Mouse (Mus musculus): Measurements from ENCODE around the gene Prkcb. TPM values are rescaled to one million over a fixed set of nuclear protein-coding genes. Genes with fewer than 3 reads are reported as not detected.

The Prkcb gene
- total RNA-seq, 2 experiments from 2014 or later = 805 to 833 TPM

GRCm38 (mm10) chr7:122406625-122407024 lies 118.1 kb downstream of the Prkcb start:
- DNase-seq = no peak

DNA sequence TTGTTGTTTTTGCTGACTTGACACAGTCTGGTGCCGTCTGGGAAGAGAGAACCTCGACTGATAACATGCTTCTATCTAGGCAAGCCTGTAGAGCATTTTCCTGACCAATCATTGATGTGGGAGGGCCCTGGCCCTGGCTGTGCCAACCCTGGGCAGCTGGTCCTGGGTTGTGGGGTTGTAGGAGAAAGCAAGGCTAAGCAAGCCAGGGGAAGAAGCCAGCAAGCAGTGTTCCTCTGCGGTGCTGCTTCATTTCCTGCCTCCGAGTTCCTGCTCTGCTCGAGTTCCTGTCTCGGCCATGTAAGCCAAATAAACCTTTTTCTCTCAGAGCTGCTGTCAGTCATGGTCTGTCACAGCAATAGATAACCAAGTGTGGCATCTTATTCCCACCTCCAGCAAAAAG lies 121.4 kb downstream of the Prkcb start:
- DNase-seq = no peak

GRCm38 (mm10) chr7:122410873-122411272 lies 122.3 kb downstream of the Prkcb start:
- DNase-seq = no peak

DNA sequence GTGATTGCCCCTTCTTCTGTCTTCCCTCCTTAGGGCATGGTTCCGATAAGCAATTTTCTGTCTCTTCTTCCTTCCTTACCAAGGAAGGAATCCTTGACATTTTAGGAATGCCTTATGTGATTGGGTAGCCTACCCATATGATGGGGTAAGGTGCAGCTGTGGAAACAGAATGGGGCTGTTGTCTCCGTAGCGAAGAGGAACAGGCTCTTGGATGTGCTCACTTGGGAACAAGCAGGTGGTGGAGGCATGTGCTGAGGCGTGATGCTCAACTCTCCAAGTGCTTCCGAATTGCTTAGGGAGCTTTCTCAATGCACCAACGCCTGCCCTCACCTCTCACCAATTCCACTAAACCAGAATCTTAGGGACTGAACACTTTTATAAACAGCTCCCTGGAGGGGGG lies 124.7 kb downstream of the Prkcb start:
- no peak for DNase-seq

GRCm38 (mm10) chr7:122414146-122414545 lies 125.6 kb downstream of the Prkcb start:
- DNase-seq = no peak

DNA sequence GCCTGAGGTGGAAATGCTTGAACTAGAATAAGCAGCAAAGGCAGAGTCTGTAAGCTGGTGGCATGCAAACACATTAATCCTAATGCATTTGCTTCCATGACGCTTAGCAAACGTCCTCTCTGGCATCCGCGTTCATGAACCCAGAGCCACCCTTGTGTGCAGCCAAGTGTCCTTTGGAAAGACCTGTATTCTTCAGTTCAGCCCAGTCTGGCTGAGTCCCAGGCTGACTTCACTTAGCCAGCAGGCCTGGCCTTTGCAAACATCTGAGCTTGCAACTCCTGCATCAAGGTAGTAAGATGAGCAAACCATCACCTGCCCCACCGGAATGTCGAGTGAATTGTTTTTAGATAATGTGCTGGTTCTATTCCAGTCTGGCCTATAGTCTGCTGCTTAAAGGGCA lies 126.1 kb downstream of the Prkcb start:
- DNase-seq = no peak

GRCm38 (mm10) chr7:122415387-122415786 lies 126.8 kb downstream of the Prkcb start:
- no peak for DNase-seq

DNA sequence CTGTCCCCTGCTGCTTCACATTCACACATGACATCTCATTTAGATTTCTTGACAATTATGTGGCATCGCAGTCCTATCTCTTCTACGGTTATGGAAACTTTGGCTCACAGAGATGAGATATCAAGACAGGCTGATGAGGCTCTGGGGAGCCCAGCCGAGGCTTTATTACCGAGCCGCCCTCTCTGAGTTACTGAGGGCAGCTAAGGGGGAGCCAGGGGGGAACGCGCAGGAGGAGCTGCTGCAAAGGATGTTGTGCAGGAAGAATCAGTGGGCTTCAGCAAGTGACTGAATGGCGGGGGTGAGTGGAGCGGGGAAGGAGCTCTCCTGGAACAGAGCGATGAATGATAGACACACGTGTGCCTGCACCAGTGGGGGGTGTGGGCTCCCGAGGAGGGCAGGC lies 127.4 kb downstream of the Prkcb start:
- DNase-seq = no peak

GRCm38 (mm10) chr7:122418551-122418950 lies 130.0 kb downstream of the Prkcb start:
- no peak for DNase-seq

DNA sequence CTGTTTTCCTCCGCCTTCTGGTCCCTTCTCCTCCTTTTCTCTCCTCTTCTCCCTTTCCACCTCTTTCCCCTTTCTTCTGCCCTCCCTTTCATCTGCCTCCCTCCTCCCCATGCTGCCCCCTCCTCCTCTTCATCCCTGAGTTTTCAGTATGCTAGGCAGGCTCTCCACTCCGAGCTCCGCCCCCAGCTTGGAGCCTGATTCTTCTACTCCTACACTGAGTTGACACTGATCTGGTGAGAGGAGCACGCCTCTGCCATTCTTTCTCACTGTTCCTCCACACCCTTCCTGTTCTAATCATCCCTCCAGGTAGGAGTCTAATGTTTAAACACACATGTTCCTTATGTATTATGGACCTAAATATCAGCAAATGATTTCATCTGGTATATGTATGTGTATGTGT lies 135.3 kb downstream of the Prkcb start:
- no peak for DNase-seq

DNA sequence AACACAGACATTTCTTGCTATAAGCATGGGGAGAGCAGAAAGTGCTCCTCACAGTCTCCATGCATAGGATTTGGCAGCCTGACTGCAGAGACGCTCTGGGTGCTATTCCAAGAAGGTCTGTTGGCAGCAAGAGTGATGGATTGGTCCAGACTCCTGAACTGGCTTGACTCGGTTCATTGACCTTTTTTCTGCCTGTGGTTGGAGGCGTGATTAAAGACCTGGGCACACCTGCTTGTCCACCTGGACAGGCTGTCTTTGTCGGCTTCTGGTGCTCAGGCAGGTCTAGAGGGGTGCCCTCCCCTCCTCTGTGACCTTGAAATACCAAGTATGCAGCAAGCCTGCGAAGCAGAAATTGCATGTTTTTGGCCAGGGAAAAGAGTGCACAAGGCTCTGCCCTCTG lies 140.6 kb downstream of the Prkcb start:
- no peak for DNase-seq

DNA sequence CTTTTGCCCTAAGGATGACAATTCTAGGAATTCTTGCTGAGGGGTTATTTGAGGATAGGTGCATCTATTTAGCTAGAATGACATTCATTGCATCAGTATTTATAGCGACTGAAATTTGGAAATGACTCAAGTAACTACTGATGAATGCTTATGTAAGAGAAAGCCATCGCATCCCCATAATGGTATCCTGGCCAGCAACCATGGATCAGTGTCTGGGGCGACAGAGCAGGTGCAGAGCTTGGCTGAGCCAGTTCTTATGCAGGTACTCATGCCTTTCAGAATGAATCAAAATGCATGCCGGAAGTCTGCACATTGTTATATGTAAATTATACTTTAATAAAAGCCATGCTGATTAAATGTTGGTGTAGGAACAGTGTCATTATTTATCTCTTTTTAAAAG lies 143.8 kb downstream of the Prkcb start:
- no peak for DNase-seq

- DNase-seq = no peak
Observed at GRCm38 (mm10) chr7:122433377-122433776, 144.8 kb downstream of the Prkcb start.

- no peak for DNase-seq
Observed at GRCm38 (mm10) chr7:122434941-122435340, 146.4 kb downstream of the Prkcb start.

DNA sequence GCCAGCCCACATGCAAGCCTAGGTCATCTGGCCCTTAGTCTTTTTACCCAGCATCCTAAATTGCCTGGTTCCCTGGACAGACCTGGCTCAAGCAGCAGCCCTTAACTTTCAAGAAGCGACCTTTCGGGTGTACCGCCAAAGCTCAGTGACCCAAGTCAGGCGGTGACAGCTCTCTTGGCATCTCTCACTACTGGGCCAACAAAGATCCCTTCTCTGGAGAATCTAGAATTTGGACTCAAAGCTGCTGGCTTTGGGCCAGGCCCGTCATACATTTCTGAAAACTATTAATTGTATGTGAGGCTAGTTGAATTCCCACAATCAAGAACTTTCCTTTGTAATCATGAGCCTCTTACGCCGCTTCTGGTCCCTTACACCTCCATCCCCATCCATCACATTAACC lies 147.0 kb downstream of the Prkcb start:
- DNase-seq = no peak

DNA sequence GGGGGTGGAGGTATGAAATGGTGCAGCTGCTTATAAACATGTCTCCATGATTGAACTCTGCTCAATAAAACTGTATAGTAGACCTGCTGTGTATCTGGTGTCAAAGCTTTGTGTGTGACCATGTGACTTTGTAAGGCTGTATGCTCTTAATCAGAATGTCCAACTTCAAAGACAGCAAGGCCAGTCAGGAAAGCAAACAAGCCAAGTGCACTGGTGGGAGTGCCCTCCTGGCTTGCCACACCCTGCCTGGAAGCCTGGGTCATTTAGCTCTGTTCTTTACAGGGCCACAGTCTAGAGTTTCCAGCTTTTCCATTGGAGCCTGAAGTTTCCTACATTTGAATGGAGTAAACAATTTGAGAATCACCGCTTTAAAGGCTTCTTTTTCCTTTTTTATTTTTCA lies 148.8 kb downstream of the Prkcb start:
- no peak for DNase-seq

DNA sequence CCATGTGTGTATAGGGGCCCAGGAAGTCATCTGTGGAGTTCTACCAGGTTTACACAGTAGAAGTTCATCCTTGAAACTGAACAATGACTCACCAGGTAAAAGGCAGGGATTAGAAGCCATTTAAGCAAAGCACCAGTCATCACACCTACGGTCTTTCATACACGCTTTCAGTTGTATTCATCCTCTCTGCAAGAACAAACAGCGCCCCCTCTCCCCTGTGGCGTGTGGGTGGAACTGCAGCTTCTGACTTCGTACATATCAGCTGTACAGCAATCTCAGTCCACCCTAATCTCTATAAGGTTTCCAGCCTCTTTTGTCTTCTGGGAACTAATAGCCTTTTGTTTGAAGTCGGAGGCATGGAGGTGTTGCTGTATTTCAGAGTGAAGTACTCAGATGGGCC lies 156.5 kb downstream of the Prkcb start:
- no peak for DNase-seq

DNA sequence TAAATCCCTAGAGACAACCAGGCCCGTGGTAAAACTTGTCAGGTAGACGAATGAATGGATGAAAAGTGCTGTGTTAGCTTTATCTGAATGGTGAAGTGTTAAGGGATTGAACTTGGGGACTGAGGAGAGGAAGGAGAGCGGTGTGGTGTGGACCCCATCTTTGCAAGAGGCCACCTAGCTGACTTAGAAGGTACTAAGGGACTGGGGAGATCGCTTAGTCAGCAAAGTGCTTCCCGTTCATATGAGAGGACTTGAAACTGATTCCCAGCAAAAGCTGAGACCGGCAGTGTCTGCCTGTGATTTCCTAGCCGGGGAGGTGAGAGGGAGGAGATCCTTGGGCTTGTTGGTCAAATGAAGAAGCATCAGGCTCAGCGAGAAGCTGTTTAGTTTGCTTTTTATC lies 164.1 kb downstream of the Prkcb start:
- no peak for DNase-seq

GRCm38 (mm10) chr7:122459203-122459965 lies 170.8 kb downstream of the Prkcb start:
- peak; percentile 75 to 84 for DNase-seq

DNA sequence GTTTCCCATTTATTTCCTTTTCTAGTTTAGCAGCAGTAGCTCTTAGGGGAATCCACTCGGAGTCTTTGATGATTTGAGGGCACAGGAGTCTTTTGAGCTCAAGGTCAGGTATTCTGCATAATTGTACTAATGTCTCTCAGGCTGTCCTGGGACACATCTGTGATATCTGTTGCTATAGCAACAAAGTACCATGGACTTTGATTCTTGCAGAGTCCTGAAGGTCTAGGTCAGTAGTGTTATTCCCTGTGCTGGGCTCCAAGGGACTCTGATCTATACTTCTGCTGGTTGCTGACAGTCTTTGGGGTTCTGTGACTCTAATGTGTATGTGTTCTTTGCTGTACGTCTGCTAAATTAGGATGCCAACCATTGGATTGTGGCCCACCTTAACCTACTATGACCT lies 171.5 kb downstream of the Prkcb start:
- DNase-seq = no peak

DNA sequence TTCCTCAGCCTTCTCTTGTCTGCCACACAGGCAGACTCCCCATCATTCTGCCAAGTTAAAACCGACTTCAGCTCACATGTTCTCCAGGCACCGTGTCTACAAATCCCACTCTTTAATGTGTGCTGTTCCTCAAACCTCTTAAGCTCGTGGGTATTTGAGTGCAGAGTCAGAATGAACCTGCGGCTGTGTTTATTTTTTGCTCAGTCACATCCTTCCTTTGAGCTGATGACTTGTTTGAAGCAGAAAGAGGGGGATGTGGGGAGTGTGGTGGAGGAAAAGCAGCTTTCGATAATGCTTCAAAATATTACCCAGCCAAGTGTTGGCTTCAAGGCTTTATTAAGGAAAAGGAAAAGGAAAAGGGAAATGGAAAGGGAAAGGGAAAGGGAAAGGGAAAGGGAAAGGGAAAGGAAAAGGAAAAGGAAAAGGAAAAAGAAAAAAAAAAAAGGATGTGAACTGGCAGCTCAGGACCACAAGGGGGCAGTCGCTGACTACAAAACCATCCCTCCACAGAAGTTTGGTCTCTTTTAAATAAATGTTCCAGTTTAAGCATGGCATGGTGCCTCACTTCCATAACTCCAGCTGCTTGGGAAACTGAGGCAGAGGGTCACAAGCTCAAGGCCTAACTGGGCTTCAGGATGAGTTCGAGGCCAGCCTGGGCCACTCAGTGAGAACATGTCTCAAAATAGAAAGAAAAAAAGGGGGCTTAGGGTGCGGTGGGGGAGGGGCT lies 177.4 kb downstream of the Prkcb start:
- no peak for DNase-seq

DNA sequence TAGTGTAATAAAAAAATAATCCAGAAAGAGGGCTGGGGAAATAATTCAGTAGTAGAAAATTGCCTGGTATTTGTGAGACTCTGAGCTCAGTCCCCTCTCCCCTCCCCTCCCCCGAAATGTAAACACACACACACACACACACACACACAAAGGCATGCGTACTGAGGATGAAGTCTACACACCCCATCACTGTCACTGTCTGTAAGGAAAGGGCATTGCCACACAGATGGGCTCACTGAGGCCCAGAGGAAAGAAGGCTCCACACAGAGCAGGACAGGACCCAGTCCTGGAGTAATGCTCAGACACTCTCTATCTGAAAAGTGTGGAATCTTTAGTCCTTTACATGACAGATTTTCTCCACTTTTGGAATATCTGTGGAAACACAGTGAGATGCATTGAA lies 178.2 kb downstream of the Prkcb start:
- DNase-seq = no peak

DNA sequence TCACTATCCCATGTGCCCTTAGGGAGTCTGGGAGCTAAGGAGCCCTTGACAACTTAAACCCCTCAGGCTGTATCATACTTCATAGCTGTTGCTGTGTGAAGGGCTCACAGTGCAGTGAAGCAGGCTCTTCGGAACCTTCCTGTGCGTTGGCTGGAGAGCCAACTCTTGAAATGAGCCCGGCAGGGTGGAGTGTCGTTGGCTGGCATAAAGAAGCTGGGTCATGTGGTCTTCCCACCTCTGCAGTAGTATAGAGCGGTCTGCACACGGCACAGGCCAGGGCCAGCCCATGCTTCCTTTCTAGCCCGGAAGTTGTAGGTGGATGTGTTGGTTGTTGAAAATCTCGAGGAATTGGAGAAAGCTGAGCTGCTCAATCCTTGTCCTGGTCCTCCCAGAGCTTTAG lies 179.3 kb downstream of the Prkcb start:
- no peak for DNase-seq
